Mouse (Mus musculus): ENCODE measurements at regions not wholly inside any gene's neighbourhood (a gene's known extent, or its start where the extent isn't known, plus 50 kb on each side); places are given as distances from the start of the nearest gene placed in this dataset.
A peak's percentile ranks its signal among the peaks of the same experiment; 100 is the strongest.

DNA sequence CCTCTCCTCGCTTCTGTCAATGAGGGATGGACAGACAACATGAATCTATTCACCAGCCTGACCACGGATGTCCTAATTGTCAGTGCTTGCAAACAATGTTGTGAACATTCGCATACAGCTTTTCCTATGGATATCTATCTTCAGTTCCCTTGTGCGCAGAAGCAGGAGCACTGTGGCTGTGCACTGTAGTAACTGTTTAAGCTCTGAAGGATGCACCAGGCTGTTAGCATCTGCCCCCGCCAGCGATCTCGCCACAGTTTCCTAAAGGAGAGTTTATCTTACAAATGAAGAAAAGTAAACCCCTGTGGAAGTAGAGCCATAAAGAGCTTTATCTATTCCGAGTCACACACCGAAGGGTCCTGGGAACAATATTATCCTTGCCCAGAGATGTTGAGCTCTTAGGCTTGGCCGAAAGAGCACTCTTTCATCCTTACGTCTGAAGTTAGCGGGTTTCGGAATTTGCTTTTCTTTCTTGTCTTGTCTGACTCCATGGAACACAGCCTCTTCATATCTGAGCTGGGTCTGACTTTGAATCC, 357.4 kb downstream of the Agtpbp1 start:
- no peak for DNase-seq

DNA sequence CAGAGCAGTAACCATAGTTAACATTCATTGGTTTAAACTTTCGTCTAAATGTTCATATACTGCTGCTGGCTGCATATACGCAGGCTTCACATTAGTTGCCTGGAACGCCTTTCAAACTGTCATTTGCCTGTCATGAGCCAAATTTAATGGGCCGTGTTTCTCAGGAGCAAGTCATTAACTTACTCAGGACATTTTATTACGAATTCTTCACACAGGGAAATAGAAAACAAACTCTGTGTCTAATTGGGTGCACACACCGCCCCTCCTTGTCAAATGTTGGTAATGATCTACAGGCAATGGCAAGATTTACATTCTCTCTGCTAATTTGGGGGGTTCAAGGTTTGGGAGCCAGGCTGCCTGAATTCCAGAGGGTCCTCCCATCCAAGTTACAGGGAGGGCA, 364.4 kb downstream of the Agtpbp1 start:
- DNase-seq, result no peak

DNA sequence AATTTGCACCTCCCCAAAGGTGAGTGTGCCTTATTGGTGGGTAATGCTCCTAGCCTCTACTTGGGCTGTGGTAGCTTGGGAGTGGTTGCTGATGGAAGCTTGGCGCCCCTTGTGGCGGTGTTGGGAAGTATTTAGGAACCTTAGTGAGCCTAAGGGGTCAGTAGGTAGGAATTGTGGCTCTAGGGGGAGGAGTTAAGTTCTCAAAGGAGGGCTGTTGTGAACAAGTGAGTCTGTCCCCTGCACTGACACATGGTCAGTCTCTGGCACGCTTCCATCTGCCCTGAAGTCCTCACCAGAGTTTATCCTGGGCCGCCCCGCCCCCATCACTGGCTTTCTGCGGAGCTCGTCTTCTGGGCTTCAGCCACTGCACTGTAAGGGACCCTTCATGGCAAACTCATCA, 364.9 kb downstream of the Agtpbp1 start:
- peak; percentile 21 to 32 for DNase-seq

GRCm38 (mm10) chr13:59216686-59217298, 368.2 kb downstream of the Agtpbp1 start:
- no peak for DNase-seq

DNA sequence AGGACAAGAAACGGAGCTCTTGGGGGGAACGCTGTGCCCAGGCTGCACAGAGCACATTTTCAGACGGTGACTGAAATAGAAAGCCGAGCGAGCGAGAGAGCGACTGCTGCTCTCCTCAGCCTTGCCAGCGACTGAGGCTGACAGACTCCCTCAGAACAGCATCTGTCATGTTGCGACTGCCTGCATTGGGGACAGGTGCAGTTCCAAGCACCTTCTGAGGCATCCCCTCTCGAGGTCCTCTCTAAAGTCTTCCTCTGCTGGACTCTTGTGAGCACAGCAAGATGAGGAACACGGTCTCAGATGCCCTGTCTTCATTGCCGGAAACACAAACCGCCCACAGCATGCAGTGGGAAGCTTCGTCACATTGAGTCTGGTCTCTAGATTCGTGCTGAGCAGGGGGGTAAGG, 372.7 kb downstream of the Agtpbp1 start:
- peak in 1 of 2 experiments; percentile 7 for DNase-seq

DNA sequence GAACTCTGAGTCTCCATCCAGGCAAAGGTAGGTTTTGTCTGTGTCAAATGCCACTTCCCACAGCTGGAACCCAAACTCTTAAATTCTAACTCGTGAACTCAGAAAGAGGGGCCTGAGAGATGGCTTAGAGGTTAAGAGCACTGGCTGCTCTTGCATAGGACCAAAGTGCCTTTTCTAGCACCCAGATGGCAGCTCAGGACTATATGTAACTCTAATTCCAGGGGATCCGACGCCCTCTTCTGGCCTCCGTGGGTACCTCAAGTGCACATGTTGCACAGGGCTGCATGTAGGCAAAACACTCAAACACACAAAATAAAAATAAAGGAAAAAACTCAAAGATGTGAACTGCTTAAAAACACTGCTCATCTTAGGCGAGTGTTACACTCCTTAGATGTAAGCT, 374.2 kb downstream of the Agtpbp1 start:
- no peak for DNase-seq

- DNase-seq, result no peak
Observed at GRCm38 (mm10) chr13:59206186-59206585, 378.8 kb downstream of the Agtpbp1 start.

GRCm38 (mm10) chr13:59204506-59204905, 380.5 kb downstream of the Agtpbp1 start:
- DNase-seq, result no peak

- DNase-seq, result no peak
Observed at GRCm38 (mm10) chr13:59196311-59196710, 388.7 kb downstream of the Agtpbp1 start.

- DNase-seq, result peak in 1 of 2 experiments; percentile 10
Observed at GRCm38 (mm10) chr13:59188431-59188830, 382.1 kb downstream of the Ntrk2 start.
